In genomic region chr3:107793300-107794201, GRCm38 (mm10) we compare ENCODE assay signal across 8 mouse cellular contexts. TPM values are rescaled to one million over a fixed set of nuclear protein-coding genes. Genes with fewer than 3 reads are reported as not detected.
DNase-seq lines count a peak whose midpoint lies in the region; ATAC-seq lines count a peak whose summit lies in the region.

No protein-coding gene starts in this region.

- H3K4me3 ChIP-seq in forebrain, embryonic 13.5 days: no peak overlapping the region
- peak overlapping the region; percentile 1; the same call in 1 of the 2 replicates for H3K4me3 ChIP-seq in heart, embryonic 15.5 days
- no peak overlapping the region for H3K4me3 ChIP-seq in liver, embryonic 11.5 days (ENCODE audit: low read depth, low read length)

- peak; percentile 69 for DNase-seq in adrenal gland, postnatal 14 days
- peak; percentile 67 for DNase-seq in kidney, postnatal 10 days
- DNase-seq in liver, embryonic 11.5 days (ENCODE audit: low spot score): no peak
- DNase-seq in ovary, adult 18-20 months (ENCODE audit: low spot score): peak; percentile 48
- no peak for DNase-seq in thymus, postnatal 10 days (ENCODE audit: low spot score in 2 of 2)
- DNase-seq in thymus, postnatal 25 days: no peak

- peaks cover 14% of the 10 kb centered on the region for H3K4me1 ChIP-seq in forebrain, embryonic 13.5 days
- H3K4me1 ChIP-seq in heart, embryonic 15.5 days (replicated peaks): peaks cover 20% of the 10 kb centered on the region
- H3K4me1 ChIP-seq in liver, embryonic 11.5 days (replicated peaks; ENCODE audit: control insufficient read depth, insufficient read depth, low read length): 0 out of 2 replicates have a peak, but pooled peaks cover 3% of the 10 kb centered on the region

- H3K9ac ChIP-seq in forebrain, embryonic 13.5 days: no peak overlapping the region
- H3K9ac ChIP-seq in heart, embryonic 15.5 days: 0 out of 2 replicates have a peak overlapping the region, but pooled peaks have one; percentile 4
- no peak overlapping the region for H3K9ac ChIP-seq in liver, embryonic 11.5 days (ENCODE audit: low read depth, low read length)

- H3K27ac ChIP-seq in forebrain, embryonic 13.5 days: peak overlapping the region; percentile 84
- peak overlapping the region; percentile 74 for H3K27ac ChIP-seq in heart, embryonic 15.5 days
- peak overlapping the region; percentile 6; the same call in 1 of the 2 replicates for H3K27ac ChIP-seq in liver, embryonic 11.5 days (ENCODE audit: low read depth, low read length)

- H3K9me3 ChIP-seq in forebrain, embryonic 13.5 days (replicated peaks): no peaks in the 10 kb centered on the region
- no peaks in the 10 kb centered on the region for H3K9me3 ChIP-seq in heart, embryonic 15.5 days (replicated peaks)
- H3K9me3 ChIP-seq in liver, embryonic 11.5 days (ENCODE audit: control insufficient read depth, low read length): no peaks in the 10 kb centered on the region

- no peaks in the 10 kb centered on the region for H3K27me3 ChIP-seq in forebrain, embryonic 13.5 days
- no peaks in the 10 kb centered on the region for H3K27me3 ChIP-seq in heart, embryonic 15.5 days
- H3K27me3 ChIP-seq in liver, embryonic 11.5 days (replicated peaks; ENCODE audit: control insufficient read depth, insufficient read depth, low read length): no peaks in the 10 kb centered on the region

- H3K36me3 ChIP-seq in forebrain, embryonic 13.5 days (ENCODE audit: poor library complexity, severe bottlenecking): no peaks in the 10 kb centered on the region
- H3K36me3 ChIP-seq in heart, embryonic 15.5 days: no peaks in the 10 kb centered on the region
- H3K36me3 ChIP-seq in liver, embryonic 11.5 days (ENCODE audit: control insufficient read depth, insufficient read depth, low read length): no peaks in the 10 kb centered on the region

- peak; percentile 78 for ATAC-seq in forebrain, embryonic 13.5 days
- ATAC-seq in heart, embryonic 15.5 days (replicated peaks; ENCODE audit: insufficient number of reproducible peaks, insufficient read depth, low FRiP score, low read depth): peak; percentile 75
- ATAC-seq in liver, embryonic 11.5 days (replicated peaks; ENCODE audit: low FRiP score): no peak

- WGBS in forebrain, embryonic 13.5 days: 16% methylated on average over 10 of the region's 10 CpGs
- WGBS in heart, embryonic 15.5 days: 12% methylated on average over 10 of the region's 10 CpGs
- WGBS in liver, embryonic 11.5 days: 32% methylated on average over 10 of the region's 10 CpGs

- H3K4me2 ChIP-seq in forebrain, embryonic 13.5 days: peak overlapping the region; percentile 38
- peak overlapping the region; percentile 41 for H3K4me2 ChIP-seq in heart, embryonic 15.5 days
- H3K4me2 ChIP-seq in liver, embryonic 11.5 days: no peak overlapping the region

RNA-seq across cellular contexts. Expression of gene Csf1, which starts 33.3 kb away (rescaled TPM):
- total RNA-seq in adrenal gland, postnatal 14 days (2021): 17.4 and 18.5 TPM in 2 replicates
- polyA plus RNA-seq in forebrain, embryonic 13.5 days (2015; fragmentation: Nextera tagmentation; extraction: Ambion mirVana): 4.5 and 4.9 TPM in 2 replicates
- polyA plus RNA-seq in heart, embryonic 15.5 days (2015; fragmentation: Nextera tagmentation; extraction: Ambion mirVana): 8.0 and 11.2 TPM in 2 replicates
- polyA plus RNA-seq in liver, embryonic 11.5 days (2014; fragmentation: Nextera tagmentation; extraction: Ambion mirVana): 10.7 TPM in 2 replicates

Comparison
In these comparisons a context has a peak if more than half of its experiments do, and no peak if none do; other contexts are left out.
1. DNase-seq: peak in adrenal gland, postnatal 14 days (single experiment), kidney, postnatal 10 days (single experiment) and ovary, adult 18-20 months (single experiment); none in liver, embryonic 11.5 days (single experiment), thymus, postnatal 10 days (0 of 2) and thymus, postnatal 25 days (single experiment).
2. H3K27ac ChIP-seq: peak in every context shown above with its lines; median percentile 84 in forebrain, embryonic 13.5 days; 74 in heart, embryonic 15.5 days; 6 in liver, embryonic 11.5 days.